Mouse (Mus musculus): ENCODE measurements around the gene Zpbp2.

The Zpbp2 gene

GRCm38 (mm10) chr11:98550975-98551828, at the start of gene Zpbp2:
Zpbp2 (plus strand) TSS chr11:98551097.
- DNase-seq (ENCODE audit: low read depth, low spot score): peak; percentile 86

DNA sequence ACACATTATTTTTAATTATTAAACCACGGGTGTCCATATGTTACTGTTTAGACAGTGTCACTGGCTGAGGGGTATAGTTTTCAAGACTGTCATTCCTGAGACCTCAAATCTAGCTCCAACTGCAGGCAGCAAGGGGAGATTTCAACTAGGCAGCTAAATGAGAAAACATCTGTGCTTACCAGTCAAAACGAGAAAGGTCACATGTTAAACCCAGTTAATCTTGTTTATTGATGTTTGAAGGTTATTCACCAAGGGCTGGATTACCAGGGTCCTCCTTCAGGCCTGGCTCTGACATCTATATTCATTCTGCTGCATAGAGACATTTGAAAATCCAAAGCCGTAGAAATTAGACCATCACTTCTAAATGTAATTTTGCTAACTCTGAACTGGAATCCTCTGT, 46.0 kb upstream of the Zpbp2 start:
- DNase-seq (ENCODE audit: low read depth, low spot score): no peak

DNA sequence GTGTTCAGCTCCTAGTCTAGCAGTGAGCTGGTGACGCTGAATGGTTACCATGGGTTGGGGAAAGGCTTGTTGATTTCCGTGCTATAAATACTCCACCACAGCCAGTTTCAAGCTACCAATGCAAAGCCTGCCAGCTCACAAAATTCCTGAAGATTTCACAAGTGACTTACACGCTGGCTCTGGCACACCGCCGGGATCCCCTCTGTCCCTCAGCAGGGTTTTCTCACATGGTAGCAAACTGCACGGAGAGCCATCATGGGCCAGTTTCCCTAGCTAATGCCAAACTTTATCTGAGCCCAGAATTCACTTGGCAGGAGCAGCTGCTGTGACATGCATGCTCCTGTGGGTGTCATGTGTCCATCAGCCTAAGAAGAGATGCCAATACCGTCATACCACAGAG, 41.5 kb upstream of the Zpbp2 start:
- peak; percentile 32 for DNase-seq (ENCODE audit: low read depth, low spot score)

GRCm38 (mm10) chr11:98510125-98510524, 40.8 kb upstream of the Zpbp2 start:
- no peak for DNase-seq (ENCODE audit: low read depth, low spot score)

DNA sequence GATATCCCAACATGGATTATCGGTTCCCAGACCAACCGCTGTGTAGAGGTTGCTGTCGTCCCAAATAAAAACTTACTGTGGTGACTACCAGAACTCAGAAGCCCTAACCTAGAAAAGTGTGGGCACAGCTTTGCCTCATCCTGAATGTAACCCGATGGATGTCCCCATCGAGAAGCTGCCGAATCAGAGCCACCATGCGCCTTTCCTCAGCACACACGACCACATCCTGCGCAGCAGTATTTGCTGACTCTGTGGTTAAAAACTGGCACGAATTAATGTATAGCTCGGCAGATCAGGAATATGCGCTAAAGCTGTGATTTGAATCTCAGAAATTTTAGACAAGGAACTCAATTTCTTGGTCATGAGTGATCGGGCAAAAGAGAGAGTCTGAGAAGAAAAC, 38.0 kb upstream of the Zpbp2 start:
- DNase-seq (ENCODE audit: low read depth, low spot score): no peak

DNA sequence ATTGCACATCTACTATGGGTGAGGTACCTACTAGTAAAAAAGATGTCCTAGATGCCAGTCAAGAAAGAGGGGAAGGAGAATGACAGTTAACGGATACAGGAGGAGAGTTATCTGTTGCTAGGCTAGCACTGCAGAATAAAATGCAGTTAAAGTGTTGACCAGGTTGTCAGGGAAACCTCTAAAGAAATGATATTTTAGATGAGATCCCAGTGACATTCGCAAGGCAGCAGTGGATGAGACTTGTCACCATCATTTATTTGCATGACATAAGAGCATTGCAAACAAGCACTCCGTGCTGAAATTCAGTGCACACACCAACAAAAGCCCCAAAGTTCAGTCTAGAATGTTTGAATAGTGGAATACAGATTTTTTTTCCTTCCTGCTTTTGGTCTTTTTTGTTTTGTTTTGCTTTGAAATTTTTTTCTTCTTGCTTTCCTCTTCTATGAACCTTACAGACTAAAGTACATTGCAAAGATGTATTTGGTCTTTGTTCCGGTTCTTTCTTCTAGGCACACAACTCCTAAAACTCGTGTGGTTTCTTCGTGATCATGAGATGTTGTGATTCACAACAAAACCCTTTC, 37.5 kb upstream of the Zpbp2 start:
- DNase-seq (ENCODE audit: low read depth, low spot score): no peak

DNA sequence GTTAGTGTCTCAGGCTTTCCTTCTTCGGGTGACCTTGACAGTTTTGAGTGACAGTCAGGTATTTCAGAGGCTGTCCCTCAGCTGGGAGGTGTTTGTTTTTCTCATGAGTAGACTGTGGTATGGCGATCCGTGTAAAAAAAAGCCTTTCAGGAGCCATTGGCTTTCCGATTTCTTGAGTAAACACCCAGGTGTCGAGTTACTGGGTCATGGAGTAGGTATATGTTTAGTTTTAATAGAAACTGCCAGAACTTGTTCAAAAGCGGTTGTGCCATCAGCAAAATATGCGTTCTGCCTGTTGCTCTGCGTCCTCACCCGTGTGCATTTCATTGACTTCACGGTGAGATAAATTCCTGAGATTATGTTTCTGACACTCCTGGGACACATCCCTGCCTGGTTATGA, 30.4 kb upstream of the Zpbp2 start:
- DNase-seq (ENCODE audit: low read depth, low spot score): no peak

- no peak for DNase-seq (ENCODE audit: low read depth, low spot score)
Observed at GRCm38 (mm10) chr11:98525140-98525539, 25.8 kb upstream of the Zpbp2 start.

GRCm38 (mm10) chr11:98526824-98527461, 24.0 kb upstream of the Zpbp2 start:
- DNase-seq (ENCODE audit: low read depth, low spot score): no peak

DNA sequence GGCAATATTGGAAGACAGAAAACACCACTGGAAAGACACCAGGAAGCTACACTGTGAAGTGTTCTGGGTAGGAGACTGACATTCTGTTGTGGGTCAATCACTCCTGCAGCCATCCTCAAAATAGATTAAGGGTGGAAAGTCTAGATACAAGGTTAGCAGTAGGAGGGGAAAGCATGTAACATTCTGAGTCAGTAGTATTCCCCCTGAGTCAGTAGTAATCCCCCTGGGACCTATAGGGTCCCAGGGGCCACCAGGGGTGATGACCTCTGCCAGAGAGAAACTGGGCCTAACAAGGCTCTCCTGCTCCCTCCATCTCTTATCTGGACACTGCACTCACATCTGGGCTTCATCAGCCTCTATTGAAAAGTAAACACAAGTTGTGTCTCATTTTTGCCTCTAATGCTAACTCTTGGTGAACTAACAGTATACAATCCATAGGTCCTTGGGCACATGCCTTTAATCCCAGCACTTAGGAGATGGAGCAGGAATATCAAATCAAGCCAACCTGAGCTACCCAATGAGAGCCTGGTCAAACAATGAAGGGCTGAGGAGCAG, 13.3 kb upstream of the Zpbp2 start:
- no peak for DNase-seq (ENCODE audit: low read depth, low spot score)

- DNase-seq (ENCODE audit: low read depth, low spot score): no peak
Observed at GRCm38 (mm10) chr11:98540319-98540718, 10.6 kb upstream of the Zpbp2 start.

GRCm38 (mm10) chr11:98542553-98542952, 8.3 kb upstream of the Zpbp2 start:
- DNase-seq (ENCODE audit: low read depth, low spot score): no peak

DNA sequence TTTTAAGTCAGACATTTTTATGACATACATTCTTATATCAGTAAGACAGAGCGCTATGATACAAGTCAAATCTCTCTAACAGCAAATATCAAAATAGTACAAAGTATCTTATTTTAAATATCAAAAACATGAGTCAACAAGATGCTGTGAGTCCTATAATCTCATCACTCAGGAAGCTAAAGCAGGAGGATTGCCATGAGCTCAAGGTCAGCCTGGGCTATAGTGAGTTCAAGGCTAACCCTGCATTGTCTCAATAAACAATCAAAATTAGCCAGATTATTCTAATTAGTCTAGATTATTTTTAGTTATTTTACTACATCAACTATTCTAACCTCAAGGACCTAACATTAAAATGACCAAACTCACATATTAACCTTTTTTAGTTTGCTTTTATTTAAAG, 7.5 kb upstream of the Zpbp2 start:
- no peak for DNase-seq (ENCODE audit: low read depth, low spot score)

- no peak for DNase-seq (ENCODE audit: low read depth, low spot score)
Observed at GRCm38 (mm10) chr11:98544890-98545677, 5.8 kb upstream of the Zpbp2 start.

DNA sequence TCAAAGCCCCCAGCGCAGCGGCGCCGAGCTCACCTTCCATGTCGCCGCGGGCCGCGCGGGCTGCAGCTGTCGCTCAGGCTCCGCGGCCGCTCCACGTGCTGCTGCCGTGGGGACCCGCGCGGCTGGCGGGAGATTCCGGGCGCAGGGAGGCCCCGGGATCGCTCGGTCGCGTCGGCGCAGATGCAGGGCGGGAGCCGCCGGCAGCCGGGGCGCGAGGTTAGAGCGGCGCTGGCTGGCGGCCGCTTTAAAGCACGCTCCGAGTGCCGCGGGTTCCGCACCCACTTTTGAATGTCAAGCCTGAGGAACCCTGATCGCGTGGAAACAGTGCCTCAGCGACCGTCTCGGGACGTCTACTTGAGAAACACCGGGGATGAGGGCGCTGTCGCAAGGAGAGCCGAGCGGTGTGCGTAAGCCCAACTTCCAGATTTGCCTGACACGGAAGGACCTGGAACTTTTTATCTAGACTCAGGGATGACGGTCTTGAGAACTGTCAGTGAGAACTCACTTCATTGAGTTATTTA, 5.1 kb upstream of the Zpbp2 start, which contains the start of gene Ikzf3:
TSS of gene Ikzf3 (minus strand) at position 321 of the 521 bp plus-strand sequence.
- DNase-seq (ENCODE audit: low read depth, low spot score): no peak

GRCm38 (mm10) chr11:98546529-98547307, 4.2 kb upstream of the Zpbp2 start:
- no peak for DNase-seq (ENCODE audit: low read depth, low spot score)

- DNase-seq (ENCODE audit: low read depth, low spot score): no peak
Observed at GRCm38 (mm10) chr11:98547308-98547693, 3.6 kb upstream of the Zpbp2 start.

DNA sequence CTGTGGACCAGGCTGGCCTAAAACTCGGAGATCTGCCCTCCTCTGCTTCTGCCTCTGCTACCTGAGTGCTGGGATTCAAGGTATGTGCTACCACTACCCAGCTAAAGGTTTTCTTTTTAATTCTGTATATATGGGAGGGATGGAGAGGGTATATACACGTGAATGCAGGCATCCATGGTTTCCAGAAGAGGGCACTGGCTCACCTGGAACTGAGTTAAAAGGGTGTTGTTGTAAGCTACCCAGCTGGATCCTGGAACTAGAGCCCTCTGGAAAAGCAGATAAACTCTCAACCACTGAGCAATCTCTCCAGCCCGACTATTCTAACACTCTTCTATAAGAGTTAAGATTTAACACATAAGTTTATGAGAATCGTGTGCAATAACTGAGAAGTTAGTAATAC, 1.5 kb upstream of the Zpbp2 start:
- DNase-seq (ENCODE audit: low read depth, low spot score): no peak

DNA sequence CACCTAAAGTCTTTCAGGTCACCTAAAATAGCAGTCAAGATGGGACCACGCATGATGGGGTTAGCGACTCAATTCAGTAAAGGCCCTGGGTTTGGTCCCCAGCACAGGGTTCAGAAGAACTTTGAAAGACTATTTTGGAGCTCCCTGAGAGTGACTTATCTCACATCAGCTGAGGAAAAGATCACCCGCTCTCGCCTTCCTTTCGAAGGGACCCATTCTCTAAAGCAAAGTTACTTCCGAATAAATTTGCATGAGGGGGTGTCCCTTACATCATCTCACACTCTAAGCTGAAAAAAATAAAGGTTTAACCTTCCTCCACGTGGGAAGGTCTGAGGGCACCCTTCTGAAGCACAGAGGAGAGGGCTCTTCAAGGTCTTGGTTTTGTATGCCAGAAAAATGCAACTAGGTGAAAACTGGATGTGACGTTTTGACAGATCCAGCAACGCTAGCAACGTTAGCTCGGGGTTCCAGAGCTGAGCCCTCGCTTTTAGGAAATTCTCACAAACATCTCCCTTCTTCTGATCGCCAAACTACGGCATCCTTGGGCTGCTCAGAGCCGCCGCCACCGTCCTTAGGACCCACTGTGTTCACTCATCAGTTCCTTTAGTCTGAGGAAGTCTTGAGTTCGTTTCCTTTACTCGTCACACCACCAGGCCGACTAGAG, 454 bp upstream of the Zpbp2 start:
- no peak for DNase-seq (ENCODE audit: low read depth, low spot score)

GRCm38 (mm10) chr11:98553966-98554365, 3.1 kb downstream of the Zpbp2 start:
- no peak for DNase-seq (ENCODE audit: low read depth, low spot score)

Data from telencephalon, adult 2 months (tissue).